Mouse (Mus musculus) midbrain, embryonic 12.5 days (tissue): Measurements from ENCODE around the gene Actn1. TPM values are rescaled to one million over a fixed set of nuclear protein-coding genes. Genes with fewer than 3 reads are reported as not detected.
"Not testable (repeated sequence)": the region's sequence is repeated elsewhere in the genome, so short reads cannot be mapped to it uniquely, and the experiment has no call there.

ENCODE experiments used
- ATAC-seq: fragments of 200-750 bp; cut with Nextera tagmentation; 2 replicates; pipeline ENCODE4 v1.8.0; 2017; ENCODE audit warnings: low read depth, moderate TSS enrichment, moderate library complexity; ENCODE audit not compliant: low FRiP score
- H3K27ac ChIP-seq: fragments of 300-500 bp; sonication (generic); replicated peaks from 2 replicates; pipeline ENCODE4 v1.5.1; 2016; ENCODE audit warnings: mild to moderate bottlenecking
- H3K27me3 ChIP-seq: fragments of 300-500 bp; sonication (generic); 2 replicates; pipeline ENCODE4 v1.6.1; 2016; ENCODE audit warnings: mild to moderate bottlenecking
- H3K36me3 ChIP-seq: fragments of 300-500 bp; sonication (generic); 2 replicates; pipeline ENCODE4 v1.6.1; 2016
- H3K4me1 ChIP-seq: fragments of 300-500 bp; sonication (generic); 2 replicates; pipeline ENCODE4 v1.6.1; 2016
- H3K4me2 ChIP-seq: fragments of 300-500 bp; sonication (generic); replicated peaks from 2 replicates; pipeline ENCODE4 v1.6.1; 2016; ENCODE audit warnings: mild to moderate bottlenecking, moderate library complexity
- H3K4me3 ChIP-seq: fragments of 300-500 bp; sonication (generic); 2 replicates; pipeline ENCODE4 v1.5.1; 2016; ENCODE audit warnings: mild to moderate bottlenecking
- H3K9ac ChIP-seq: fragments of 300-500 bp; sonication (generic); replicated peaks from 2 replicates; pipeline ENCODE4 v1.6.1; 2016; ENCODE audit warnings: mild to moderate bottlenecking, moderate library complexity
- H3K9me3 ChIP-seq: fragments of 300-500 bp; sonication (generic); 2 replicates; pipeline ENCODE4 v1.6.1; 2016; ENCODE audit warnings: mild to moderate bottlenecking
- WGBS: fragments of 180-500 bp; shearing (Covaris S2); methylation state at CpG from one replicate; pipeline ENCODE4 v1.1.7; 2016; 5-methylcytosine and 5-hydroxymethylcytosine counted together
- polyA plus RNA-seq: library from polyadenylated mRNA; unstranded; fragments of >200 nt; fragmentation: Nextera tagmentation; extraction: Ambion mirVana; gene quantifications from 2 replicates; pipeline ENCODE4 v1.2.1, GENCODE M21; 2016

Actn1 gene
- polyA plus RNA-seq, 1 experiment from 2014 or later = 18.9 TPM

DNA sequence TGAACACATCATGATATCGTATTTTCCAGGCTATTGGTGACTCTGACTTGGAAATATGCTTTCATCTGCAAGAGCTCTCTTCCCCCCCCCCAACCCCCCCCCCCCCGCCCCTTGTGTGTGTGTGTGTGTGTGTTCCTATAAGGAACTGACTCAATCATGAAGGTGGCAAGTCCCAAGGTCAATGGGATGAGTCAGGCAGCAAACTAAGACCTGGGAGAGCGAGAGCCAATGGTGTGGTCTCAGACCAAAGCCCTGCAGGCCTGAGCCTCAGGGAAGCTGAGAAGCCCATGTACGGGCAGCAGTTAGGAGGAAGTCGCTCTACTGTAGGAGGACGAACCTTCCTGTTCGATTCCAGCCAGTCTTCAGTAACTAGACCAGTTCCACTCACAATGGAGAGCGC, 17.3 kb upstream of the Actn1 start:
- Histone ChIP-seq H3K4me3 (no peak overlapping the region), H3K27ac (no peak overlapping the region), H3K4me2 (no peak overlapping the region), H3K4me1 (peaks cover 7% of the 10 kb centered on the region), H3K9me3 (no peaks in the 10 kb centered on the region), H3K36me3 (no peaks in the 10 kb centered on the region), H3K27me3 (no peaks in the 10 kb centered on the region), H3K9ac (no peak overlapping the region)
- ATAC-seq = no peak
- WGBS = 88% methylated on average over 7 of the region's 8 CpGs

DNA sequence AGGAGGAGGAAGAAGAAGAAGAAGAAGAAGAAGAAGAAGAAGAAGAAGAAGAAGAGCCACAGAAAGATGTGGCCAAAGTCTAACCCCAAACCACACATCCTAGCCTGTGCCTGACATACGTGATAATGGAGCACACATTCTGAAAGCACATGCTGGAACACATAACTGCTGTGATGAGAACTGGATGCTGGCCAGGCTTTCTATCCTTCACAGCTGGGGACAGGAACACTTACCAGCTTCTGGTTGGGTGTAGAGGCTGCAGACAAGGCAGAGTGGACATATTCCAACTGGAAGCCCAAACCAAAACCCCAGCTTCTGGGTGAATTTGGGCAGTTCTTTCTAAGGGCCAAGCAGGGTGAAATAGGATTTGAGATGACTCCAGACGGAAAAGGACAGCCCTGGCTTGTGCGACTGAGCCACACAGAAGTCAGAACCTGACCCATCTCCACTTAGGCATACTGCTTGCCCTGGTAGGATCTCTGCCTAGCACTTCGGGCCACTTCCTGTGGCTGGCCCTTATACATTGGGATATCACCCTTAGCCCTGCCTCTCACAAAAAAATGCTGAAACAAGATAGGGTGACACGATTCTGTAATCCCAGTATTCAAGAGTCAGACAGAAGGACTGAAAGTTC, 15.1 kb upstream of the Actn1 start:
- WGBS = 89% methylated on average over 5 of the region's 5 CpGs
- no peak for ATAC-seq
- no peak overlapping the region for H3K27ac ChIP-seq
- no peaks in the 10 kb centered on the region for H3K36me3 ChIP-seq
- no peak overlapping the region for H3K4me2 ChIP-seq
- H3K27me3 ChIP-seq = no peaks in the 10 kb centered on the region
- no peak overlapping the region for H3K4me3 ChIP-seq
- H3K9ac ChIP-seq = no peak overlapping the region
- no peaks in the 10 kb centered on the region for H3K9me3 ChIP-seq
- peaks cover 13% of the 10 kb centered on the region for H3K4me1 ChIP-seq

GRCm38 (mm10) chr12:80273020-80273686, 13.0 kb upstream of the Actn1 start:
- Histone ChIP-seq H3K9ac (no peak overlapping the region), H3K4me2 (peak overlapping the region; percentile 34), H3K27me3 (no peaks in the 10 kb centered on the region; the same call in 1 of the 2 replicates), H3K9me3 (no peaks in the 10 kb centered on the region), H3K36me3 (no peaks in the 10 kb centered on the region), H3K4me3 (0 out of 2 replicates have a peak overlapping the region, but pooled peaks have one; percentile 2), H3K4me1 (peaks cover 13% of the 10 kb centered on the region; the same call in 1 of the 2 replicates), H3K27ac (no peak overlapping the region)
- peak; percentile 63; the same call in 1 of the 2 replicates for ATAC-seq
- 15% methylated on average over 10 of the region's 10 CpGs for WGBS

- Histone ChIP-seq H3K4me3 (no peak overlapping the region), H3K27me3 (no peaks in the 10 kb centered on the region; the same call in 1 of the 2 replicates), H3K27ac (no peak overlapping the region), H3K4me2 (no peak overlapping the region), H3K9me3 (no peaks in the 10 kb centered on the region), H3K4me1 (peaks cover 13% of the 10 kb centered on the region; the same call in 1 of the 2 replicates), H3K9ac (no peak overlapping the region), H3K36me3 (no peaks in the 10 kb centered on the region)
- ATAC-seq = no peak
- 29% methylated on average over 5 of the region's 5 CpGs for WGBS
Observed at GRCm38 (mm10) chr12:80271806-80272205, 11.6 kb upstream of the Actn1 start.

DNA sequence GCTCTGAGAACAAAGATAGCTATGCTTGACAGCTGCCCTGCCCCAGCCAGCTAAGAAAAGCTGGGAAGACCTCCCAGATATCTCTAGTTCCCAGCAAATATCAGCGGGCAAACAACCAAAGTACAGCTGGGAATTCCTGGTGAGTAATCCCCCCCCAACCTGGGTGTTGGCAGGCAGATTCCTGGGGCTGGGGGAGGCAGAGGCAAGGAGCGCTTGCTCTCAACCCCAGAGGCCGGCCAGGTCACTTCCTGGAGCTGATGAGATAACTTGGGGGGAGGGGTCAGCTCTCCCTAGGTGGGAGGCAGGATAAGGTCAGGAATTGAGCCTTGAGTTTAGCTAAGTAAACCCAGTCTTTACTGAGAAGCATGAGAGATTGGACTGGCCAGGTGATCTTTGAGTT, 10.8 kb upstream of the Actn1 start:
- WGBS = 5% methylated on average over 3 of the region's 3 CpGs
- Histone ChIP-seq H3K4me1 (peaks cover 13% of the 10 kb centered on the region; the same call in 1 of the 2 replicates), H3K27ac (no peak overlapping the region), H3K4me3 (no peak overlapping the region), H3K27me3 (no peaks in the 10 kb centered on the region; the same call in 1 of the 2 replicates), H3K9me3 (no peaks in the 10 kb centered on the region), H3K4me2 (no peak overlapping the region), H3K36me3 (no peaks in the 10 kb centered on the region), H3K9ac (no peak overlapping the region)
- no peak for ATAC-seq

DNA sequence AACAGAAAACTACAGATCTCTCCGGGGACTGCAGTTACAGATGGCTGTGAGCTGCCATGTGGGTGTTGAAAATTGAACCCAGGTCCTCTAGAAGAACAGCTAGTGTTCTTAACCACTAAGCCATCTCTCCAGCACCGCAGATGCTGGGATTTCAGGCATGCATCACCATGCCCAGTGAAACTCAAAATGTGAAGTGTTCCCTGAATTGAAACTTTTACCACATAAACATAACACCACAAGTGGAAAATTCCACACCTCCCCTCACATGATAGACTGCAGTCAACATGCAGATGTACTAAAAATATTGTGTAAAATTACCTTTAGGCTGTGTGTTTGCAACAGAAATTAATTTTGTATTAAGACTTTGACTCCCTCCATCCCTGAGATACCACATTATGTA, 9.1 kb upstream of the Actn1 start:
- Histone ChIP-seq H3K9ac (no peak overlapping the region), H3K9me3 (no peaks in the 10 kb centered on the region), H3K36me3 (no peaks in the 10 kb centered on the region), H3K4me3 (no peak overlapping the region), H3K4me2 (no peak overlapping the region), H3K4me1 (peaks cover 13% of the 10 kb centered on the region; the same call in 1 of the 2 replicates), H3K27ac (no peak overlapping the region), H3K27me3 (no peaks in the 10 kb centered on the region; the same call in 1 of the 2 replicates)
- 96% methylated on average over 2 of the region's 2 CpGs for WGBS
- ATAC-seq = no peak

DNA sequence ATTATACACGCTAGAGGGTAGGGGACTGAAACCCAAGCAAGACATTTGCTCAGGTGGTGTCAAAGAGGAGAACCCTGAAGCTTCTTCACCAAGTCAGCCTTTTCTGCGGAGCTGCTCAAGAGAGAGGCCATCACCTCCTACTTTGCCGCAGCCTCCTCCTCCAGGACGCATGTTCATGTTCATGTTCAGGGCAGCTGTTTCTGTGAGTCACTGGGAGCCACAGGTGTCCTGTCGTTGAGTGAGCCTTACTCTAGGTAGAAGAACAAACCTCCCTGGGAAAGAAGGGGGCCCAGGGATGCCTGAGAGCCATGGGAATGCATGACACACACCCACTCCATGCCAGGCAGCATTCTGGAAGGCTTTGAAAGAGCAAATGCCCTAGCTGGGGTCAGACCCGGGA, 7.8 kb upstream of the Actn1 start:
- Histone ChIP-seq H3K4me2 (no peak overlapping the region), H3K4me3 (no peak overlapping the region), H3K27me3 (no peaks in the 10 kb centered on the region; the same call in 1 of the 2 replicates), H3K4me1 (peaks cover 7% of the 10 kb centered on the region; the same call in 1 of the 2 replicates), H3K9ac (no peak overlapping the region), H3K27ac (no peak overlapping the region), H3K36me3 (no peaks in the 10 kb centered on the region), H3K9me3 (no peaks in the 10 kb centered on the region)
- ATAC-seq = no peak
- whole genome bisulfite sequencing = 87% methylated on average over 6 of the region's 6 CpGs

DNA sequence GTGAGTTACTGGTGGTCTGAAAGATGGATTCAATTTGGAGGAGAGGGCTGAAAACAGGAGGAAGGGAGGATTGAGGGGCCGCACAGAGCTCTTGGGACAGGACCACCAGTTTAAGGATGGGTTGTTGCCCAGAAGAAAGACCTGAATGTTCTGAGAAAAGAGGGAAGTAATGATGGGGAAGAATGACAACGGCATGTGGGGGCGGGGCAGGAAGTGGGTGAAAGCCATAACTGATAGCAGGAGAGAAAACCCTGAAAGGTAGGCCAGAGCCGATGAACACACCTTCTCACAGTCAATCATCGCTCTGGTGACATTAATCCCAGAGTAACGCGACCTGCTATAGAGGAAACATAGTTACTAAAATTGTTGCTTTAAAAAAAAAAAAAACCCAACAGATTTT, 4.2 kb upstream of the Actn1 start:
- not testable (repeated sequence) for ATAC-seq, H3K27ac ChIP-seq, H3K4me3 ChIP-seq, H3K4me1 ChIP-seq, H3K4me2 ChIP-seq, H3K27me3 ChIP-seq, H3K9me3 ChIP-seq, H3K9ac ChIP-seq, H3K36me3 ChIP-seq
- 90% methylated on average over 7 of the region's 7 CpGs for WGBS

DNA sequence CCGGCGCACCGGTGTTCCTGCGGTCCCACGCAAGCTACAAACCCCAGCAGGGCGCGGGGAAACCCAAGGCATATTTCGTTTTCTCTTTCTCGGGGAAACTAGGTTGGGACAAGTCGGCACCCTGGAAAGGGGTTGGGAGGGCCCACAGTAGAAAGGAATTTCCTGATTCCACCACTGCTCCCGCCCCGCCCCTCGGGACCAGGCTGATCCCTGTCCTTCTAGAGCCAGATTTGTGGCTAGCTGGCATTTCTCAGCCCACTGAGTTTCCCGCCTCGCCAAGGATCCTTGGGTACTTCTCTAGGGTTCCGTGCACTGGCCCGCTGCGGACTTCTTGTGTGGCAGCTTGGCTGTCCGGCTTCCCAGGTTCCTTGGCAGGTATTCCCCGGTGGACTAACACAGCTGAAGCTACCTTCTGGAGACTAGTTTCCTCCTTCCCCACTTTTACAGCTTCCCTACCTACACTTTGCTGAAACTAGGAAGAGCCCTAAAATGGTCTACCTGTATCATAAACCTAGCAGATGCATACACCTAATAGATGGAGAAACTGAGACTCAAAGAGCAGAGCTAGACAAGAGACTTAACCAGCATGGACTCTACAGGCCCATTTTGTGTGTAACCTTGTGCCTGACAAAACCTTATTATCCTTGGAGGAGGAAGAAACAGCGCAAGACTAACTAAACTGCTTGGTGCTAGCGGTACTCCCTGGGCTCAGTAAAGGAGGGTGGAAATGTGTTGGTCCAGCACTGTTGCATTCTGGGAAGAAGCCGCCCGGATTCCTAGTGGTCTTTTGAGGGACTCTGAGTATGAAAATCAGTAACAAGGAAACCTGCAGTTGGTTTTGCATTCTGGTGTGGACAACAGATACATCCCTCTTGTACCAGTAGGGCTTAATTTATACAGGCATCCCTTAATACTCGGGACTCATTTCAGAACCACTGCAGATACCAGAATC, 849 bp upstream of the Actn1 start:
- Histone ChIP-seq H3K4me3 (peak overlapping the region; percentile 78), H3K9ac (peak overlapping the region; percentile 81)

GRCm38 (mm10) chr12:80259216-80260055, 735 bp downstream of the Actn1 start:
- H3K9ac ChIP-seq = peak overlapping the region; percentile 81
- WGBS = under 1% methylated on average over 64 of the region's 64 CpGs
- peak overlapping the region; percentile 90 for H3K27ac ChIP-seq
- peak overlapping the region; percentile 89 for H3K4me2 ChIP-seq
- peaks cover 13% of the 10 kb centered on the region for H3K4me1 ChIP-seq
- no peaks in the 10 kb centered on the region for H3K36me3 ChIP-seq
- peak; percentile 74 for ATAC-seq
- H3K9me3 ChIP-seq = no peaks in the 10 kb centered on the region
- peak overlapping the region; percentile 78 for H3K4me3 ChIP-seq
- H3K27me3 ChIP-seq = peaks cover 4% of the 10 kb centered on the region; the same call in 1 of the 2 replicates

More for the DNA sequence above, 849 bp upstream of the Actn1 start:
- ATAC-seq = peak; percentile 21; the same call in 1 of the 2 replicates
- H3K36me3 ChIP-seq = no peaks in the 10 kb centered on the region
- peaks cover 13% of the 10 kb centered on the region for H3K4me1 ChIP-seq
- peak overlapping the region; percentile 89 for H3K4me2 ChIP-seq
- WGBS = 11% methylated on average over 25 of the region's 25 CpGs
- peaks cover 4% of the 10 kb centered on the region; the same call in 1 of the 2 replicates for H3K27me3 ChIP-seq
- peak overlapping the region; percentile 90; the same call in 1 of the 2 replicates for H3K27ac ChIP-seq
- no peaks in the 10 kb centered on the region for H3K9me3 ChIP-seq
